Mouse (Mus musculus): ENCODE results near the gene Syngap1.
"Not testable (repeated sequence)": the region's sequence is repeated elsewhere in the genome, so short reads cannot be mapped to it uniquely, and the experiment has no call there.

Gene Syngap1

GRCm38 (mm10) chr17:26953726-26954125 lies 12.7 kb downstream of the Syngap1 start:
- DNase-seq (ENCODE audit: inconsistent age in 2 of 2, low spot score in 1 of 2), result no peak

- peak in 1 of 2 experiments; percentile 63 for DNase-seq (ENCODE audit: inconsistent age in 2 of 2, low spot score in 1 of 2)
Measured at GRCm38 (mm10) chr17:26956309-26956708, 15.3 kb downstream of the Syngap1 start.

GRCm38 (mm10) chr17:26956895-26957294 lies 15.8 kb downstream of the Syngap1 start:
- DNase-seq (ENCODE audit: inconsistent age in 2 of 2, low spot score in 1 of 2), result peak in 1 of 2 experiments; percentile 39

- DNase-seq (ENCODE audit: inconsistent age in 2 of 2, low spot score in 1 of 2), result peak in 1 of 2 experiments; percentile 4
Measured at GRCm38 (mm10) chr17:26957872-26958271, 16.8 kb downstream of the Syngap1 start.

GRCm38 (mm10) chr17:26958880-26959279 lies 17.8 kb downstream of the Syngap1 start:
- DNase-seq (ENCODE audit: inconsistent age in 2 of 2, low spot score in 1 of 2), result no peak

- DNase-seq (ENCODE audit: inconsistent age in 2 of 2, low spot score in 1 of 2), result no peak
Measured at GRCm38 (mm10) chr17:26959815-26960214, 18.8 kb downstream of the Syngap1 start.

- no peak for DNase-seq (ENCODE audit: inconsistent age in 2 of 2, low spot score in 1 of 2)
Measured at GRCm38 (mm10) chr17:26961572-26962240, 20.7 kb downstream of the Syngap1 start.

- DNase-seq (ENCODE audit: inconsistent age in 2 of 2, low spot score in 1 of 2), result no peak
Measured at GRCm38 (mm10) chr17:26966993-26967392, 25.9 kb downstream of the Syngap1 start.

GRCm38 (mm10) chr17:26967477-26967876 lies 26.4 kb downstream of the Syngap1 start:
- DNase-seq (ENCODE audit: inconsistent age in 2 of 2, low spot score in 1 of 2), result no peak

- DNase-seq (ENCODE audit: inconsistent age in 2 of 2, low spot score in 1 of 2), result no peak
Measured at GRCm38 (mm10) chr17:26968200-26968611, 27.2 kb downstream of the Syngap1 start.

- no peak for DNase-seq (ENCODE audit: inconsistent age in 2 of 2, low spot score in 1 of 2)
Measured at GRCm38 (mm10) chr17:26969257-26969656, 28.2 kb downstream of the Syngap1 start.

- no peak for DNase-seq (ENCODE audit: inconsistent age in 2 of 2, low spot score in 1 of 2)
Measured at GRCm38 (mm10) chr17:26970221-26970620, 29.2 kb downstream of the Syngap1 start.

GRCm38 (mm10) chr17:26971247-26971905 lies 30.3 kb downstream of the Syngap1 start:
- no peak for DNase-seq (ENCODE audit: inconsistent age in 2 of 2, low spot score in 1 of 2)

GRCm38 (mm10) chr17:26972107-26972506 lies 31.1 kb downstream of the Syngap1 start:
- no peak for DNase-seq (ENCODE audit: inconsistent age in 2 of 2, low spot score in 1 of 2)

- peak; percentile 97 to 98 for DNase-seq (ENCODE audit: inconsistent age in 2 of 2, low spot score in 1 of 2)
Measured at GRCm38 (mm10) chr17:26972703-26973574, 31.9 kb downstream of the Syngap1 start, which contains the start of gene Zbtb9. TSS of gene Zbtb9 (plus strand) at chr17:26973167.

GRCm38 (mm10) chr17:26974547-26974946 lies 33.5 kb downstream of the Syngap1 start:
- no peak for DNase-seq (ENCODE audit: inconsistent age in 2 of 2, low spot score in 1 of 2)

GRCm38 (mm10) chr17:26975415-26975814 lies 34.4 kb downstream of the Syngap1 start:
- DNase-seq (ENCODE audit: inconsistent age in 2 of 2, low spot score in 1 of 2), result no peak

GRCm38 (mm10) chr17:26977354-26977753 lies 36.3 kb downstream of the Syngap1 start:
- DNase-seq (ENCODE audit: inconsistent age in 2 of 2, low spot score in 1 of 2), result not testable (repeated sequence)

GRCm38 (mm10) chr17:26979426-26979825 lies 38.4 kb downstream of the Syngap1 start:
- no peak for DNase-seq (ENCODE audit: inconsistent age in 2 of 2, low spot score in 1 of 2)

GRCm38 (mm10) chr17:26981050-26981449 lies 40.0 kb downstream of the Syngap1 start:
- DNase-seq (ENCODE audit: inconsistent age in 2 of 2, low spot score in 1 of 2), result no peak

GRCm38 (mm10) chr17:26983382-26983781 lies 42.3 kb downstream of the Syngap1 start:
- no peak for DNase-seq (ENCODE audit: inconsistent age in 2 of 2, low spot score in 1 of 2)

Data from adrenal gland, adult (tissue).